Mouse (Mus musculus) naive thymus-derived CD4-positive, alpha-beta T cell, adult 2 months (primary cell): ENCODE results near the gene Kdm6b.

Source experiments
- DNase-seq: peaks from one replicate; pipeline ENCODE4 v3.0.0-alpha.2; 2011; ENCODE audit warnings: low read depth

Kdm6b gene

DNA sequence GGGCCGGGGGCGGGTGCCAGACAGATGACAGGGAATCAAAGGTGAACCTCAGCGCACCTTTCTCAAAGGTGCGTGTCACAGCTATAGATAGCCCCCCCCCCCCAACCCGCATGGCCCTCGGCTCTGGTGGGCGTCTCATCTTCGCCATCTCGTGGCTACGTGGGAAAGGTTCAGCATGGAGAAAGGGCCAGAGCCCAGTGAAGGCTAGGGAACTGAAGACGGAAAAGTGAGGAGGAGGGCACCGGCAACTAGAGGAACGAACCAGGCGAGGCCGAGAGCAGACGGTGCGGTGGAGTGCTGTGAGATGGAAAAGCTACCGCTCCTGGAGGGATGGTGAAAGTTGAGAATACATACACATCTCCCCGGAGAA, 6.0 kb upstream of the Kdm6b start:
- peak; percentile 69 for DNase-seq

DNA sequence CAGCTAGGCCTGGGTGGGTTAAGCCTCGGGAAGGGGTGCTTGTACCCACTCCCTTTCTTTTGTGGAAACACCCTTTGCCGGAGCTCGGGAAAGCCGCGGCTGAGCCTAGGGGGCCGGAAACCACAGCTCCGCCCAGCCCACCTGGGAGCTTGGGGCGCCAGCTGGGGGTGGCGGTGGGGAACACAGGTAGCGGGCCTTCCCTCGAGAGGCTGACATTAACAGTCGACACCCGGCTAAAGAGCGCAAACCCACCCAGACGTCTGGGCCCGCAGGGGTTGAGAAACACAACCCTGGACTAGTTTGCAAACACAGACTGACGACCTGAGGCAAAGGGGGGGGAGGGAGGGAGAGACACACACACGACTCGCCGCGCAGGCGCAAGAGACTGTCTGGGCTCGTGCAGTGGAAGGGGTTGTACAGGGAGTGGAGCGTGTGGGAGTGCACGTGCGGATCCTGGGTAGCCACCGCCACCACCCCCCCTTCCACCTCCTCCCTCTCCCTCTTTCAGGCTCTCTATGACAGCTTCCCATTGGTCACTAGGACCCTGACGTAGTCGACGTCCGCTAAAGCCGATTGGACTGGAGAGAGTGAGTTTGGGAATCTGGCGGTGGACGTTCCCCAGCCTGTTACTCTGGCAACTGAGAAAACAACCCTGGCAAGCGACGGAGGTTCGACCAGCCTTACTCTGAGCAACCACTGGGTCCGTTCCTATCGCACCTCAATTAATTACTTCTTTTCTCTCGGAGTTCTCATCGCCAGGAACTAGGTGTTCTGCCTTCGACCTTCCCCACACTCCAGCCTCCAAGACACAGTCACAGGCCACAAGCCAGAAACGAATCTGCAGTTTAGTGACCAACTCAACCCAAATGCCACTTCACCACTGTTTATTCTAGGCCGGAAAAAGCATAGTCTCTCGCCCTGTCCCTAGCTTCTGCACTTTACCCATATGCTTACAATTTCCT, 5.3 kb upstream of the Kdm6b start:
- DNase-seq, result peak; percentile 91

DNA sequence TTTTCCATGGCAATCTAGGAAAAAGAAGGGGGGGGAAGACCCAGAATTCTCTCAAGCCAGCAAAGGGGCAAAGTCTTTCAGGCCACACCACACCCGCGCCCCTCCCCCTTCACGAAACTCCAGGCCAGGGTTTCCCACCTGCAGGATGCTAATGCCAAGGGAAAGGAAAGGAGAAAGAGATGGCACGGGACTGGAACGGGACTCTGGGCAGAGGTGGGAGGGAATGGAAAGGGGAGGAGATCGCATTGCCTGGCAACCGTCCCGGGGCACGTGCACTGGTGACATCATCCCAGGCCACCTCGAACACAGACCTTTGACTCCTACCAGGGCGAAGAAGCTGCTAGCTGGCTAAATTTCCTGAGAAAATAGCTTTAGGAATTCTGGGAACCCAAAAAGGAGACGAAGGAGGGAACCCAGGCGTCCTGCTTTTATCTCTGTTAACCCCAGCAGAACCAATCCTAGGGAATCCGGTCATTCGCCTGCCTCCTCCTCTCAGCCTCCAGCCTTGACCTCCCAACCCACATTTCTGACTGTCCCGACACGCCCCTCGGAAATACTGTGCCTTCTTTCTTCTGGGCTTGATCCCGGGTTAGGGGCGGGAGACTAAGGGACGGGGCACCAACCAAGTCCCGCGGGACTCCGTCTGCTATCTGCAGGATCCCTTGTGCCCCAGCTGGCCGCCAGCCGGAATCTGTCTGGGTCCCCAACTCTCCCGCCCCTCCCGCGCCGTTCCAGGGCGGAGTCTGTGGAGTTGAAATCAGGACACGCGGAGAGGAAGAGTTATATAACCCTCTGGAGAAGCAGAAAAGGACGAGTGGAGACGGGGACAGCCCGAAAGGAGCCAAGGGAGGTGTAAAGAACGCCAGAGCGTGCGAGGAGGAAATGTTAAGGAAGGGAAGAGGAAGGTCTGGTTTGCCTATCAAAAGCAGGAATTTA, 4.2 kb upstream of the Kdm6b start:
- DNase-seq, result peak; percentile 75

DNA sequence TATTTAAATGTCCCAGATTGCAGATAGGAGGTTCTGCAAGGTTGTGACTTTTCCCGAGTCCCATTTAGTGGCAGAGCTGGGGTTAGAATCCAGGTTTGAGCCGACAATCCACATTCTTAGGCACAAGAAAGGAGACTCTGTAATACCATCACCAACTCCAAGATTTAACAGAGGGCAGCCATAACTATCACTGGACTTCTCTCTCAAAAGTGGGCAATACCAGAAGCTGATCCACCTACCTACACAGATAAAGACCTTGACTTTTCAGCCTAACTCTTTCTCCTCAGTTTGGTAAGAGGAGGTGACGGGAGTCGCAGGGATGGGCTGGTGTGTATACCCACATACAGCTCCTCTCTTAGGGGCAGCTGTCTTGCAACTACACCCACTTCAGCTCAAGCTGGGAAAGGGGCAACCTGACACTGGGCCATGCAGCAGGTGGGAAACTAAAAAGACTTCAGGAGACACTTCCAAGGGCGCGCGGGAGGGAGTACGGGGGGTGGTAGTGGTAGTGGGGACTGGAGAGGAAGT, 3.5 kb upstream of the Kdm6b start:
- no peak for DNase-seq

DNA sequence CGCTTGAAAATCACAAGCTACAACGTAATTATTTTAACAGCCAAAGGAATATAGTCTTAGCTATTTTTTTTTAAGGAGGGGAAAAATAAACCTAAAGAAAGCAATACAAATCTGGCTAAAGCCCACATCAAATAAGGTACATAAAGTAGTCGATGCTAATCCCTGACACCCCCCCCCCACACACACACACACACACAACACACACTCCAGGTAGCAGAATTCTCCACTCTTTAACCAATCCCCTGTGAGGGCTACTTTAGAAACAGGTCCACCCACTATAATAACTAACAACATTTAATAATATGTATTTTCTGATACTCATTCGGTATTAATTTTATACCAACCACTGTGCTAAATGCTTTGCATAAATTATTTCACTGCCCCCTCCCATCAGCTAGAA, 3.0 kb upstream of the Kdm6b start:
- DNase-seq, result no peak

DNA sequence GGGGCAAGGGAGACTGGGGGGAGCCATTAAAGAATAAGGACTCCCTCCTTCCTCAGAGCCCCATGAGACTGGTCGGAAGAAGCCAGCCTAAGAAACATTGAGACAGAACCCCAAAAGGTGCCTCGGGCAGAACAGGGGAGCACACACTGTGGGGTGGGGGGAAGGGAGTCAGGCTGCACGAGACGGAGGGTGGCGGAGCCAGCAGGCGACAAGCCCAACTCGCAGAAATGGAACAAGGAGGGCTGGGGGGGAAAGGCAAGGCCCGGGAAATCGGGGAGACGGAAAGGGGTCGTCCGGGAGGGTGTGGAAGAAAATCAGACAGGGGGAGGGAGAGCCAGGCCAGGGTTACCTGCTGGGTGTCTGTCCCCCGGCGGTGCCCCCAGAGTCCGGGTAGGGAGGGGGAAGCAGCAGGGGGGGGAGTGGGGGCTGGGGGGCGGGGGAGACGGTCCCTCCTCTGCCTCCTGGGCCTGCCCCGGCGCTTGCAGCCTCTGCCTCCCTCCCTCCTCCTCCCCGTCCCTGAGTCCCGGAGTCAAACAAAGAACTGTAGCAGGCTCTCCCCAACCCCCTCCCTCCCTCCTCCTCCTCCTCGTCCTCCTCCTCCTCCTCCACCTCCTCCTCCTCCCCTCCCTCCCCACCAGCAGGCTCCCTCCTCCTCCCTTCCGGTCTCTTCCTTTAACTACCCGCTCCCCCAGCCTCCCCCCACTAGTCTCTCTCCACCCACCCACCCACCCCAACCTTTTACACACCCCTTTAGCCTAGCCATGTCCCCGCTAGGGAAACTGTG, 2.4 kb upstream of the Kdm6b start:
- peak; percentile 58 for DNase-seq

DNA sequence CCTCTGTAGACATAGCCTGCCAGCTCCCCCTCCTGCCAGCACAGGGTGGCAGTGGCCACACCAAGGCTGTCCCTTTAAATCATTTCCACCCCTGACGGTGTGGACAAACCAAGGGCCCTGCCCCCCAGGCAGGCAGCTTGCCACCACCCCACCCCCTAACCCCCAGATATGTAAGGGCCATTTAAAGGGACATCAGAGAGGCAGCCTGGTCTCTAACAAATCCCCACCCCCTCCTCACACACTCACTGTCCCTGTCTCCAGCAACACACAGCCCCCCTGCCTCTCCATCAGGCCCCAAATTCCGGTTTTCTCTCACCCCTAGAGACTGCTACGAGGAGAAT, 1.8 kb upstream of the Kdm6b start:
- no peak for DNase-seq

DNA sequence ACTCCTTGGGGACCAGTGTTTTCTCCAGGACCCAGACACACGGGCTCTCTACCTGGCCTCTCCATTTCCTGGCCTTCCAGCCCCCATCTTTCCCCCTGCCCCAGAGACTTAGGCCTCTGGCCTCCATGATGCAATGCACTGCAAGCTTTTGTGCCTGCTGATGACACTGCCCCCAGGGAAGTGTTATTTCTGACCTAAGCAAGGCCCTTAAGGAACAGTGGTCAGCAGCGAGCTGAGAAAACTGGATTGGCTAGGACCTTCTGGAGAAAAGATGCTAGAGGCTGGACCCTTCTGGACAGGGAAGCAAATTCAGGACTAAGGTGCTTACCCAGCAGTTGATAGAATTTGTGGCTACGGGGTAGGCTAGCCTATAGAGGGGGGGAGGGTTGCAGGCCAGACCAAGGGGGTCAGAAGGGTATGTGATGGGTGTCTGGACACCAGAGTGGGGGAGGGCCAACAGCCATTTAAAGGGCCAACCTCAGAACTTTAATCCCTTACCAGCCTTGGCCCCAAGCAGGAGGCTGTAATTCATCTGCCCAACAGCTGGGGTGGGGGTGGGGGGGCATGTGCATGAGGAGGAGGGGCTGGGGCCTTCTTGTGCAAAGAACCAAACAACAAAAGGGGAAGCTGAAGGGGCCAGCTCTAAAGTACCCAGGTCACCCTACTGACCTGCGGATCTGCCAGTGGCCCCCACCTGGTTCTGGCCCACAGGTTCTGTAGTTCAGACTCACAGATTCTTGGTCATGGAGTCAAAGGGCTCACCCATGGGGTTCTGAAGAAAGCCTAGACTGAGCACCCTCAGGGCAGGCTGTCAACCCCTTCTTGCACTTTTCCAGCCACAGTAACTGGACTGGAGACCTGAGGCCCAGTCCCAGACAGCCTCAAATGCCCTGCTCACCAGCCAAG, 1.2 kb upstream of the Kdm6b start:
- no peak for DNase-seq

DNA sequence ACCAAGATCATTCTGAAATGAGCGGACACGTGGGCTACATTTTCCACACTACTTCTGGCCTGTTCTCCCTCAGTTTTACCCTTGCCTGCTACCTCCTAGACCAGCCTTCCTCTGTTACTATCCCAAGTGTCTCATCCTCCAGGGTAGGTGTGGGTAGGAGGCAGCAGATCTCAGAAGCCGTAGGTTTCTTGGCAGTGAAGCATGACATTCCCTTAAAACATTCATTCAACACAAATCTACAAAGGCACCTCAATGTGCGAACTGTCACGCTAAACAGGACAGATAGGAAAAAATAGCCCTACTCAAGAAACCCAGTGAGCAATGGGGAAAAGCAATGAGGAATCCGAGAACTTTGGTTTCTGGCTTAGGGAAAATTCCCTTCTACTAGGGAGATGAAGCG, 927 bp downstream of the Kdm6b start:
- DNase-seq, result no peak

DNA sequence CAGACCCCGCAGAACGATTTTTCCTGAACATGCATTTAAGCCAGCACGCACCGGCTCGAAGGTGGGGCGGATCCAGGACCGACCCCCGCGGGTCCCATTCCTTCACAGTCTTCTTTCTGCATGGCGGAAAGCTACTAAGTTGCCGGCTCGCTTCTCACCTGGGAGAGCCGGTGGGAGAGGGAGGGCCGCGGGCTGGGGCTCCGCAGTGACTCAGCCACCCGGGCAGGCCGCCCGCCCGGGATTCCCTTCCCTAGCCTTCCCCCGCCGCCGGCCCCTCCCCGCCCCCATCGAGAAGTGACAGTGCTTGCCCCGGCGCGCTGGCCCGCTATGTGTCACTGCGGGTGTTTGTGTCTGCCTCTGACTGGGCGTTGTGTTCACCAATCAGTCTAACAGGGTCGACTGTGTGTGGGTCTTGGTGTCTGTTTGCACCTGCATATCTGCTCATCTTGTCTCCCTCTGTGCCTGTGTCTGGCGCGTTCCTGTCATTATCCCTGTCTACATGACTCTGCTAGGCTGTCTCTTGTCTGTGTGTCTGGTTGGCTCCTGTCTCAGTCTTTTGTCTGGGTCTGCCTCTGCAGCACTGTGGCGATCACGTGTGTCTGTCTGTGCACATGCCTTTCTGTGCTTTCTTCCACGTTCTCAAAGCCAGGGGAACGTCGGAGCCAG, 1.8 kb downstream of the Kdm6b start:
- peak; percentile 79 for DNase-seq

DNA sequence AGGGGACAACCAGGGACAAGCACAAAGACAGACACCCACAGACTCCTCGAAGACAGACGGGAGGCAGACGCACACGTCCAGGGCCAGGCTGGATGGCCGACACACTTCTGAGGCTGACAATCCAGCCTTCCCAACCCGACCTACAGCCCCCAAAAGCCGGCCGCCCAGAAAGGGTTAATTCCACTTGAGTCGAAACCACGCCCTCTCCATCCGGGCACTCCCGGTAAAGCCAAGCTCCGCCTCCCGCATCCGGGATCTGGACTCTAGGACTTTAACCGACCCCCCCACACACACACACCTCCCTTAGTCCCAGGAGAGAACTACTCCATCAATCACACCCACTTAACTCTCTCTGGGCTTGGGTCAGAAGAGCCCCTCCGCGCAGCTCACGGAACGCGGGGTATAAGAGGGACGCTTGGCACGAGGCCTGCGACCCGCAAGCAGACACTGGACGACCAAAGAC, 2.4 kb downstream of the Kdm6b start:
- peak; percentile 84 for DNase-seq

DNA sequence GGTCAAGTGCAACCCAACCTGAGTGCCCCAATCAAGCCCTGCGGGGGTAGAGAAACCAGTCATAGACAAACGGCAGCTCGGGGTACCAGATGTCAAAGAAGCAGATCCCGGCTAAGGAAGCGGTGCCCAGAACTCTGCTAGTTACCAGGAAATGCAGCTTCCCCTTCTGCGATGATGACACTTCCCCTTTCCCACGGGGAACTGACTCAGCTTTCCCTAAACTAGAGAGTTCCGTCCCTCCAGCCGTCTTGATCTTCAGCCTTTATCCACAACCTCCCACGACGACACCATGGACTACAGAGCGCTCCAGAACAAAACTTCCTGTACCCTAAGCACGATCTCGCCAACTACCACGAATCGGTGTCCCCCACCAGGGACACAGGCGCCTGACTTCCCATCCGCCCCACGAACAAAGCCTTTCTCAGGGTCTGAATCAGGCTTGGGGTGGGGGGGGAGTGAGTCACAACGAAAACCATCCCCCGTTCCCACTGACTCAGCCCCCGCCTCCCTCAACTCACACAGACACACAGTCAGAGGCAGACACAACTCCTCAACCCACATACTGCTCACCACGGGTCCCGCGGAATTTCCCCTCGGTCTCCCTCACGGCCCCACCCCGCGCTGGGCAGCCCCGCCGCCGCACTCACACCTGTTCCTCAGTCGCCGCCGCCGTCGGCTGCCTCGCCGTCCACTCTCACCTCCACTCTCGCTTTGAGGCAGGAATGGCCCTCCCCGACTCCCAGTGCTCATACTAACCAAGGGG, 3.0 kb downstream of the Kdm6b start:
- DNase-seq, result peak; percentile 91

DNA sequence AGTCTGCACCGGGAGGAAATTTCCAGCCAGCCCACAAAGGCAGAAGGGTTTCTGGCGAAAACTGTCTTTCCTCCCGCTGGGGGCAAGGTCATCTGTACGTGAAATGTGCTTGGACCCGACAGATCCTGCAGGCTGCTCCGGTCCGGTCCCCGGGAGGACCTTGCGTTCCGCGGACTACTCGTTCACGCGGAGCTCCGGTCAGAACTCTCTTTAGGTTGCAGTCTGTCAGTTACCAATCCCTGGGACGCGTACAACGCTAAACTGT, 3.5 kb downstream of the Kdm6b start:
- no peak for DNase-seq

DNA sequence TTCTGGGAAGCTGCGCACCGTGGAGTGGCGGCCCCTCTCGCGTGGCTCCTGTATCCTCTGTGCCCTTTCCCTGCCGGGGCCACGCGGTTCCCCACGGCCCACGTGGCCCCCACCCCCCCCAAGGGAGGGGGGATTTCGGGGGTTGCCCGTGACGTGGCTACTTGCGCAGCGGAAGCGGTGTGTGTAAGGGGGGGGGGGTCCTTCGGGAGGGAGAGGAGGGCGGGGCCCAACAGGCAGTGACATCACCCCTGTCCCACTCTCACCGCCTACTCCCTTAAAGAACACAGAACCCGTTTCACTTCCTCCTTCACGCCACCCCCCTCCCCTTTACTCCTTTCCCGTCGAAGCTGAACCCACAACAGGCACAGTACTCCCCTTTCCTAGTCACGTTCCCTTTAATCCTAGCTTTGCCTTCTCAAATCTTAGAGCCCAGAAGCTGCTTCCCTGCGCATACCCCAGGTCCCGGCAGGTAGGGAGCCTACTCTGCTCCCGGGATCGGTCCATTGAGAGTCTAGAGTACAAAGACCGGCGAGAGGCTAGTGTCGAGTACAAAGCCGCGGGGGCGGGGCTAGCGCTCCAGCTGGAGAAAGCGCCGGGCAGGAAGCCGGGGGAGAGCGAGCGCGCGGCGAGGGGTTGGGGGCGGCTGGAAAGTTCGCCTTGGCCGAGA, 4.0 kb downstream of the Kdm6b start:
- DNase-seq, result peak; percentile 96

DNA sequence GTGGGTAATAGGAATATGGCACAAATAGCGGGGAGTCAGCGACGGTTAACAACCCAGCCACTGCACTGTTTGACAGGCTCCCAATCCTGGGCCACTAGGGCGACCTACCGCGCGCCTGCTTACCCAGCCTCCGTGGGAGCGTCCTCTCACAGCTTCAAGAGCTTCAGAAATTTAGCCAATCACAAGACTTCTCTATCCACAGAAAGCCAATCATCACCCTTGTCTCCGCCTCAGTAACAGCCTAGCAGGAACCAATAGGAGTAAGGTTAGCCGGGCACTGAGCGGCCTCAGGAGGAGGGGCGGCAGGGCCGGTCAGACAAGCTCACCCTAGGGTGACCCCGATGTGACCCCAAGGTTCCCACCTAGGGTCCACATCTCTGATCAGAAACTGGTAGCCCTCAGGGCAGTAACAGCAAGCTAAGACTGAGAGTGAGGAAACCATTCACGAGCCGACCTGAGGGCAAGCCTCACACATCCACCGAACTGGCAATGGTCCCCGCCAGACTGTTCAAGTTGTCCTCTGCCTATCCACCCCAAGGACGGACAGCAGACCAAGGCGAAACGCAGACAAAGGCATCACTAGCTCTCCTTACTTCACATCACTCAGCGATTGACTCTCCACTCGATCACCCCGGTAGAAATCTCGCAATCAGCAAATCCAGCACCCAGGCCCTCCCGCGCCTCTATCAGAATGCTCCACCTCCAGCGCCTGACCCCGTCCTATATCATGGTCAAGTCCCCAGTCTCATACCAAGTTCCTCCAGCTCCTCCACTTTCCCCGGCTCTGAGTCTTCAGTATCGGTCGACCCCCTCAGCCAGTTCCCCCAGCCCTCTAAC, 4.7 kb downstream of the Kdm6b start:
- DNase-seq, result peak; percentile 93

DNA sequence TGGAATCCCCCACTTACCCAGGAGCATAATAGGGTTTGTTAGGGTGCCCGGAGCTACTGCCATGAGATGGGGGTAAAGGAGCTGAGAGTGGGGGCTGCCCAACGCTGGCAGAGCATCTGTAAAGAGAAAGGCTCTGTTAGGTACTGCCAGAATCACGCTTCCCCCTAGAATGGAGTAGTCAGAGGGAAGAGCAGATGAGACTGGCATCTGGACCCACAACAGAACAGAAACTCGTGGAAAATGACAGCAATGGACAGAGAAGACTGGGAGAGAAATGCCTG, 5.8 kb downstream of the Kdm6b start:
- DNase-seq, result no peak

DNA sequence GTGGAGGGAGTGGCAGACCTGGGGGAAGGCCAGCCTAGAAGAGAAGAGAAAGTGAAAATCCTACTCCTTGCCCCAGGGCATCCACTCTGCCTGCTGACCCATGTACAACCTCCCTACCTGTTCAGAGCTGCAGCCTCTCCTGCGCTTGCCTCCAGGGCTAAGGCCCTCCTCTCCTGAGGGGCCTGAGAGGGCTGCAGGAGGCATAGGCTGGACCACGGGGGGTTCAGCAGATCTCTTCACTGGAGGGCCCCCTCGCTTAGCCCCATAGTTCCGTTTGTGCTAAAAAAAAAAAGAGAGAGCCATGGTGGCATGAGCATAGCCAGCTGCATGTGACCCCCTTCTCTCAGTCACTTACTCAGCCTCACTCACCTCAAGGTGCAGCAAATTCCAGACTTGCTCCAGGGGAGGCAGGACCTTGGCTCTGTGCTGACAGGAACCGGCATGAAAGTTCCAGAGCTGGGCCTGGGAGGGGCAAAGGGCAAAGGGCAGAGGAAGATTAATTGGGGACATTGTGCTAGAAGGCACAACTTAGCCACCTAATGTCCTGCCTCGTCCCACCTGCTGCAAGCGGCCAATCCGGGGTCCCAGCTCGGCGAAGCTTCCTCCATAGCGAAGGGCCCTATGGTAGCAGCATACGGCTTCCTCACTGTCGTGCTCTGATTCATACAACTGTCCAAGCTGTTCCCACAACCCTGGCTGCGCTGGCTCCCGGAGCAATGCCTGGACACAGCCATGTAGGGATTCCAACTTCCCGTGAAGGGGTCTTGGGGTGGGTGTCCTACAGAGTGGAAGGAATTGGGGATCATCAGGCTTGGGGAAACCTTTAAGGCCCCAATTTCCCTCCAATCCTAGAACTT, 6.4 kb downstream of the Kdm6b start:
- no peak for DNase-seq

DNA sequence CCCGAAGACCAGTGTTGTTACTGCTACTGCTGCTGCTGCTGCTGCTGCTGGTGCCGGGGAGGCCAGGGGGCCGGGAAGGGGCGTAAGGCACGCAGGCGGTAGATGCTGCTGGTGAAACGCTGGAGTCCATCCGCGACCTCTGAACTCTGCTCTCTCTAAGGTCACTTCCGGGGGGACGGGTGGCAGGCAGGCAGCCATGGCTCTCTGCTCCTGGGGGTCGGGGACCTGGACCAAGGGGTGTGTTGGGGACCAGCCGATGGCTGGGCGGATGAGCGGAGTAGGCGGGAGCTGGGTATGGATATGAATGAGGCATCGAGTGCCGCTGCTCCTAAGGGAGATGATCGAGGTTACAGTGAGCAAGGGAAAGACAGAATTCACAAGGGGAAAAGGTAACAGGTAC, 7.2 kb downstream of the Kdm6b start:
- DNase-seq, result no peak
